Mouse (Mus musculus): ENCODE measurements around the gene Fstl4. TPM values are rescaled to one million over a fixed set of nuclear protein-coding genes. Genes with fewer than 3 reads are reported as not detected.

Gene Fstl4
- polyA plus RNA-seq, 1 experiment from 2014 or later: 6.3 TPM

- Histone ChIP-seq H3K9ac (ENCODE audit: low read length) (no peak overlapping the region), H3K27me3 (ENCODE audit: control insufficient read depth, insufficient read depth, low read length) (0 out of 2 replicates have a peak, but pooled peaks cover 4% of the 10 kb centered on the region), H3K36me3 (ENCODE audit: control insufficient read depth, insufficient read depth, low read length) (no peaks in the 10 kb centered on the region), H3K4me1 (ENCODE audit: control insufficient read depth in 2 of 2, insufficient read depth in 2 of 2, low read length in 2 of 2) (peaks cover 7 to 8% of the 10 kb centered on the region in 2 experiments; a peak in 3 of 4 replicates), H3K4me3 (ENCODE audit: control insufficient read depth in 1 of 2, insufficient read depth in 1 of 2, low read depth in 1 of 2, low read length in 2 of 2) (no peak overlapping the region), H3K9me3 (ENCODE audit: control insufficient read depth, low read length) (no peaks in the 10 kb centered on the region), H3K27ac (replicated peaks in 1 of 2; ENCODE audit: control insufficient read depth in 1 of 2, insufficient read depth in 1 of 2, low read depth in 2 of 2, low read length in 2 of 2) (no peak overlapping the region), H3K4me2 (ENCODE audit: low read length) (no peak overlapping the region)
- WGBS: 69% methylated on average over 6 of the region's 6 CpGs
- ATAC-seq (ENCODE audit: insufficient number of reproducible peaks, insufficient read depth, low FRiP score, low read depth): no peak
These were observed 292.3 kb downstream of the Fstl4 start for GRCm38 (mm10) chr11:53056781-53057180.

DNA sequence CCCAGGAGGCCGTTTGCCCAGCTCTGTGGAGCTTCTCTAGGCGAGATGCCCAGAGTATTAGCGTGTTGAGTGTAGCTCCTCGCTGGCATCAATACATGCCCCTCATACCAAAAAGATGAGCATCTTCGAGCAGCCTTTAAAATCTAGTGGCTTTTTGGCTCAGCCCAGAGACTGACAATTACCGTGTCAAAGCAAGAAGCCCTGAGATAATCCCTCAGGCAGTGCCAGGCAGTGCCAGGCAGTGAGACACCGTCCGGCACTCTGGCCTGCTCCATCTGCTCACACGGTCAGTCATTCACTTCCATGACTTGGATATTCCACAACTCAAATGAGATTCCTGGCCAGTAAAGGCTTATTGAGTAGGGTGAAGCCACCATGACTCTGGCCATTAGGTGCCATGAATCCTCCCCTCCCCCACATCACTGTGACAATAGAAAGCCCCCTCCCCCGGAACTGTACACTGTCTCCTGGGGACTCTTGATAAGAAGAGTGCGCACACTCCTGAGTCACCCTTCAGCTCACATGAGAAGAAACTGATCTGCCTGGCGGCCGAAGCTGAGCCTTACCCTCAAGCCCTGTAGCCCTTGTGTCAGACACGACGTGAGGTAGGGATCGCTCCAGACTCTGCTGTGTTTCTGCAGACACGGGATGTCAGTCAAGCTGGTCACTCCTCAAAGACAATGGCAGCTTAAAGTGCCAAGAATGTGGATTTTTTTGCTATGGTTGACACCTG is 293.6 kb downstream of the Fstl4 start:
- Histone ChIP-seq H3K9me3 (ENCODE audit: control insufficient read depth, low read length) (no peaks in the 10 kb centered on the region), H3K4me2 (ENCODE audit: low read length) (0 out of 2 replicates have a peak overlapping the region, but pooled peaks have one; percentile 8), H3K36me3 (ENCODE audit: control insufficient read depth, insufficient read depth, low read length) (no peaks in the 10 kb centered on the region), H3K9ac (ENCODE audit: low read length) (no peak overlapping the region), H3K27ac (replicated peaks in 1 of 2; ENCODE audit: control insufficient read depth in 1 of 2, insufficient read depth in 1 of 2, low read depth in 2 of 2, low read length in 2 of 2) (no peak overlapping the region), H3K4me3 (ENCODE audit: control insufficient read depth in 1 of 2, insufficient read depth in 1 of 2, low read depth in 1 of 2, low read length in 2 of 2) (no peak overlapping the region), H3K4me1 (ENCODE audit: control insufficient read depth in 2 of 2, insufficient read depth in 2 of 2, low read length in 2 of 2) (peaks cover 7 to 8% of the 10 kb centered on the region in 2 experiments; a peak in 3 of 4 replicates), H3K27me3 (ENCODE audit: control insufficient read depth, insufficient read depth, low read length) (0 out of 2 replicates have a peak, but pooled peaks cover 4% of the 10 kb centered on the region)
- ATAC-seq (ENCODE audit: insufficient number of reproducible peaks, insufficient read depth, low FRiP score, low read depth): no peak
- WGBS: 55% methylated on average over 17 of the region's 17 CpGs

GRCm38 (mm10) chr11:53058557-53058956 is 294.1 kb downstream of the Fstl4 start:
- Histone ChIP-seq H3K36me3 (ENCODE audit: control insufficient read depth, insufficient read depth, low read length) (no peaks in the 10 kb centered on the region), H3K27me3 (ENCODE audit: control insufficient read depth, insufficient read depth, low read length) (0 out of 2 replicates have a peak, but pooled peaks cover 4% of the 10 kb centered on the region), H3K9me3 (ENCODE audit: control insufficient read depth, low read length) (no peaks in the 10 kb centered on the region), H3K4me1 (ENCODE audit: control insufficient read depth in 2 of 2, insufficient read depth in 2 of 2, low read length in 2 of 2) (peaks cover 7 to 8% of the 10 kb centered on the region in 2 experiments; a peak in 3 of 4 replicates), H3K27ac (replicated peaks in 1 of 2; ENCODE audit: control insufficient read depth in 1 of 2, insufficient read depth in 1 of 2, low read depth in 2 of 2, low read length in 2 of 2) (no peak overlapping the region), H3K4me2 (ENCODE audit: low read length) (0 out of 2 replicates have a peak overlapping the region, but pooled peaks have one; percentile 8), H3K9ac (ENCODE audit: low read length) (no peak overlapping the region), H3K4me3 (ENCODE audit: control insufficient read depth in 1 of 2, insufficient read depth in 1 of 2, low read depth in 1 of 2, low read length in 2 of 2) (no peak overlapping the region)
- 21% methylated on average over 7 of the region's 7 CpGs for WGBS
- no peak for ATAC-seq (ENCODE audit: insufficient number of reproducible peaks, insufficient read depth, low FRiP score, low read depth)

- peaks cover 11 to 19% of the 10 kb centered on the region in 2 experiments for H3K4me1 ChIP-seq (ENCODE audit: control insufficient read depth in 2 of 2, insufficient read depth in 2 of 2, low read length in 2 of 2)
- H3K4me3 ChIP-seq (ENCODE audit: control insufficient read depth in 1 of 2, insufficient read depth in 1 of 2, low read depth in 1 of 2, low read length in 2 of 2): no peak overlapping the region
- H3K27me3 ChIP-seq (ENCODE audit: control insufficient read depth, insufficient read depth, low read length): no peaks in the 10 kb centered on the region
- no peak overlapping the region for H3K27ac ChIP-seq (replicated peaks in 1 of 2; ENCODE audit: control insufficient read depth in 1 of 2, insufficient read depth in 1 of 2, low read depth in 2 of 2, low read length in 2 of 2)
- H3K9me3 ChIP-seq (ENCODE audit: control insufficient read depth, low read length): no peaks in the 10 kb centered on the region
- no peak for ATAC-seq (ENCODE audit: insufficient number of reproducible peaks, insufficient read depth, low FRiP score, low read depth)
- no peak overlapping the region for H3K9ac ChIP-seq (ENCODE audit: low read length)
- H3K4me2 ChIP-seq (ENCODE audit: low read length): no peak overlapping the region
- no peaks in the 10 kb centered on the region for H3K36me3 ChIP-seq (ENCODE audit: control insufficient read depth, insufficient read depth, low read length)
- WGBS: 36% methylated on average over 14 of the region's 14 CpGs
These were observed 303.5 kb downstream of the Fstl4 start for GRCm38 (mm10) chr11:53067699-53068478.

GRCm38 (mm10) chr11:53068479-53069065 is 304.1 kb downstream of the Fstl4 start:
- no peak for ATAC-seq (ENCODE audit: insufficient number of reproducible peaks, insufficient read depth, low FRiP score, low read depth)
- H3K36me3 ChIP-seq (ENCODE audit: control insufficient read depth, insufficient read depth, low read length): no peaks in the 10 kb centered on the region
- no peak overlapping the region for H3K4me2 ChIP-seq (ENCODE audit: low read length)
- H3K4me3 ChIP-seq (ENCODE audit: control insufficient read depth in 1 of 2, insufficient read depth in 1 of 2, low read depth in 1 of 2, low read length in 2 of 2): no peak overlapping the region
- H3K27me3 ChIP-seq (ENCODE audit: control insufficient read depth, insufficient read depth, low read length): no peaks in the 10 kb centered on the region
- H3K9me3 ChIP-seq (ENCODE audit: control insufficient read depth, low read length): no peaks in the 10 kb centered on the region
- H3K4me1 ChIP-seq (ENCODE audit: control insufficient read depth in 2 of 2, insufficient read depth in 2 of 2, low read length in 2 of 2): peaks cover 11 to 19% of the 10 kb centered on the region in 2 experiments
- no peak overlapping the region for H3K27ac ChIP-seq (replicated peaks in 1 of 2; ENCODE audit: control insufficient read depth in 1 of 2, insufficient read depth in 1 of 2, low read depth in 2 of 2, low read length in 2 of 2)
- WGBS: 42% methylated on average over 16 of the region's 16 CpGs
- no peak overlapping the region for H3K9ac ChIP-seq (ENCODE audit: low read length)

DNA sequence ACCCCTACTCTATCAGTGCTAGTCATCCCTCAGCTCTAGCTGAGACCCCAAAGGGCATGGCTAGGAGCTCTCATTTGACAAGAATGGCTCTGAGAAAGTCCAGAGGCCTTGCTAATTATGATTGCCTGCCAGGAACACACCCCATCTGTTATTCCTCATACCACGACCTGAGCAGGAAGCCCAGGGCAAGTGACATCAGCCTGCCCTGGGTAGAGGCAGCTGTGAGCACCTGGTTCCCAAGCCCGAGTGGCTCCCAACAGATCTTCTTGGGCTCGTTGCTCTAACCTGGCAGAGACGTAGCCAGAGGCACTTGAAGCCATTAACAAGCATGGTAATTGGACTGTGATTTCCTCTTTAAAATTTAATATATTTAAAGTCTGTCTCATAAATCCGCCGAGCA is 305.3 kb downstream of the Fstl4 start:
- 75% methylated on average over 6 of the region's 6 CpGs for WGBS

DNA sequence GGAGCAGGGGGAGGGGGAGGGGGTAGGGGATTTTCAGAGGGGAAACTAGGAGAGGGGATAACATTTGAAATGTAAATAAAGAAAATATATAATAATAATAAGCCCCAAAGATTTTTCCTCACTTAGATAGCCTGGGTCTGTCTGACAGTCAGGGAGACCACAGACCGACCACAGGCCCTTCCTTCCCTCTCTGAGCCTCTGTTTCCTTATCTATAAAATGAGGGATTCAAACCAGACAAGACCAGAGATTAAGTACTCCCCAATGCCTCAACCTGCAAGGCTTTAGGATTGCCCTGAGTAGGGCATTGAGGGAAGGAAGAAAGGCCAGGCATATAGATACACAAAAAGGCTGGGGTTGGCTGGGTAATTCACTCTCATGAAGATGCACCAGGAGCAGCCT is 307.2 kb downstream of the Fstl4 start:
- 0 out of 2 replicates have a peak, but pooled peaks cover 3% of the 10 kb centered on the region for H3K9me3 ChIP-seq (ENCODE audit: control insufficient read depth, low read length)

More for the DNA sequence above, 305.3 kb downstream of the Fstl4 start:
- H3K9ac ChIP-seq (ENCODE audit: low read length): no peak overlapping the region
- H3K27ac ChIP-seq (replicated peaks in 1 of 2; ENCODE audit: control insufficient read depth in 1 of 2, insufficient read depth in 1 of 2, low read depth in 2 of 2, low read length in 2 of 2): no peak overlapping the region
- no peak overlapping the region for H3K4me3 ChIP-seq (ENCODE audit: control insufficient read depth in 1 of 2, insufficient read depth in 1 of 2, low read depth in 1 of 2, low read length in 2 of 2)
- no peaks in the 10 kb centered on the region for H3K9me3 ChIP-seq (ENCODE audit: control insufficient read depth, low read length)
- no peaks in the 10 kb centered on the region for H3K36me3 ChIP-seq (ENCODE audit: control insufficient read depth, insufficient read depth, low read length)
- no peaks in the 10 kb centered on the region for H3K27me3 ChIP-seq (ENCODE audit: control insufficient read depth, insufficient read depth, low read length)
- no peak for ATAC-seq (ENCODE audit: insufficient number of reproducible peaks, insufficient read depth, low FRiP score, low read depth)
- no peak overlapping the region for H3K4me2 ChIP-seq (ENCODE audit: low read length)
- H3K4me1 ChIP-seq (ENCODE audit: control insufficient read depth in 2 of 2, insufficient read depth in 2 of 2, low read length in 2 of 2): peaks cover 11 to 19% of the 10 kb centered on the region in 2 experiments

More for the DNA sequence above, 307.2 kb downstream of the Fstl4 start:
- WGBS: 61% methylated on average over 1 of the region's 1 CpGs
- Histone ChIP-seq H3K27ac (replicated peaks in 1 of 2; ENCODE audit: control insufficient read depth in 1 of 2, insufficient read depth in 1 of 2, low read depth in 2 of 2, low read length in 2 of 2) (no peak overlapping the region), H3K4me2 (ENCODE audit: low read length) (no peak overlapping the region), H3K4me3 (ENCODE audit: control insufficient read depth in 1 of 2, insufficient read depth in 1 of 2, low read depth in 1 of 2, low read length in 2 of 2) (no peak overlapping the region), H3K4me1 (ENCODE audit: control insufficient read depth in 2 of 2, insufficient read depth in 2 of 2, low read length in 2 of 2) (peaks cover 6 to 14% of the 10 kb centered on the region in 2 experiments; a peak in 3 of 4 replicates), H3K9ac (ENCODE audit: low read length) (no peak overlapping the region), H3K27me3 (ENCODE audit: control insufficient read depth, insufficient read depth, low read length) (no peaks in the 10 kb centered on the region), H3K36me3 (ENCODE audit: control insufficient read depth, insufficient read depth, low read length) (no peaks in the 10 kb centered on the region)
- no peak for ATAC-seq (ENCODE audit: insufficient number of reproducible peaks, insufficient read depth, low FRiP score, low read depth)
